Mouse (Mus musculus) midbrain, postnatal 0 days (tissue): ENCODE data around the gene Numbl. TPM values are rescaled to one million over a fixed set of nuclear protein-coding genes. Genes with fewer than 3 reads are reported as not detected.

Experiments used
- ATAC-seq: fragments of 200-750 bp; cut with Nextera tagmentation; 2 replicates; pipeline ENCODE4 v1.8.0; 2017; ENCODE audit warnings: moderate number of reproducible peaks, mild to moderate bottlenecking, moderate TSS enrichment, moderate library complexity; ENCODE audit not compliant: low FRiP score
- DNase-seq: peaks from one replicate; pipeline ENCODE4 v3.0.0-alpha.2; 2015; ENCODE audit warnings: low spot score
- H3K27ac ChIP-seq: fragments of 300-500 bp; sonication (generic); 2 replicates; pipeline ENCODE4 v1.5.1; 2014; ENCODE audit warnings: low read depth, mild to moderate bottlenecking, low read length, mixed read lengths
- H3K27me3 ChIP-seq: fragments of 300-500 bp; sonication (generic); 2 replicates; pipeline ENCODE4 v1.6.1; 2014; ENCODE audit warnings: low read length, control low read depth, mixed read lengths; ENCODE audit not compliant: insufficient read depth
- H3K36me3 ChIP-seq: fragments of 300-500 bp; sonication (generic); 2 replicates; pipeline ENCODE4 v1.6.1; 2014; ENCODE audit warnings: low read length, control low read depth, mixed read lengths; ENCODE audit not compliant: insufficient read depth
- H3K4me1 ChIP-seq: fragments of 300-500 bp; sonication (generic); 2 replicates; pipeline ENCODE4 v1.6.1; 2014; ENCODE audit warnings: mild to moderate bottlenecking, control low read depth, antibody characterized with exemption, low read length, mixed read lengths; ENCODE audit not compliant: insufficient read depth
- H3K4me2 ChIP-seq: fragments of 300-500 bp; sonication (generic); 2 replicates; pipeline ENCODE4 v1.6.1; 2014; ENCODE audit warnings: low read depth, mild to moderate bottlenecking, low read length, mixed read lengths; ENCODE audit not compliant: poor library complexity, severe bottlenecking
- H3K4me3 ChIP-seq: fragments of 300-500 bp; sonication (generic); 2 replicates; pipeline ENCODE4 v1.5.1; 2014; ENCODE audit warnings: low read depth, mild to moderate bottlenecking, low read length, moderate library complexity
- H3K9ac ChIP-seq: fragments of 300-500 bp; sonication (generic); replicated peaks from 2 replicates; pipeline ENCODE4 v1.6.1; 2014; ENCODE audit warnings: mild to moderate bottlenecking, low read length, moderate library complexity, mixed read lengths; ENCODE audit not compliant: poor library complexity, severe bottlenecking
- H3K9me3 ChIP-seq: fragments of 300-500 bp; sonication (generic); 2 replicates; pipeline ENCODE4 v1.6.1; 2016; ENCODE audit warnings: low read length, control low read depth
- CTCF ChIP-seq: IDR thresholded peaks from 2 replicates; pipeline ENCODE4 v1.5.1; 2016; ENCODE audit warnings: antibody characterized with exemption, mild to moderate bottlenecking
- WGBS: fragments of 180-500 bp; shearing (Covaris S2); extraction: QIAGEN DNeasy Blood & Tissue Kit; methylation state at CpG from one replicate; pipeline ENCODE4 v1.1.7; 2014; 5-methylcytosine and 5-hydroxymethylcytosine counted together
- polyA plus RNA-seq: library from polyadenylated mRNA; unstranded; fragments of >200 nt; fragmentation: Nextera tagmentation; extraction: Ambion mirVana; gene quantifications from 2 replicates; pipeline ENCODE4 v1.2.1, GENCODE M21; 2015
- total RNA-seq: library from RNA; depleted of rRNA; stranded (reverse); fragments of >200 nt; gene quantifications from 2 replicates; pipeline ENCODE4 v1.2.3, GENCODE M21; 2014

Numbl gene
- total and polyA plus RNA-seq, 2 experiments from 2014 or later: 60.9 to 147 TPM

GRCm38 (mm10) chr7:27257046-27257851, 984 bp upstream of the Numbl start:
- H3K4me1 ChIP-seq: peaks cover 8% of the 10 kb centered on the region; the same call in 1 of the 2 replicates
- H3K27ac ChIP-seq: peak overlapping the region; percentile 67
- peak overlapping the region; percentile 12; the same call in 1 of the 2 replicates for H3K4me3 ChIP-seq
- H3K36me3 ChIP-seq: peaks cover 11% of the 10 kb centered on the region
- ATAC-seq (0 out of 2 replicates have a peak, but pooled peaks have one; percentile 4), DNase-seq (peak; percentile 88)
- H3K27me3 ChIP-seq: no peaks in the 10 kb centered on the region
- WGBS: 12% methylated on average over 27 of the region's 27 CpGs
- H3K9me3 ChIP-seq: no peaks in the 10 kb centered on the region
- H3K9ac ChIP-seq: no peak overlapping the region
- 0 out of 2 replicates have a peak, but pooled peaks have one; percentile 6 for TF ChIP-seq CTCF
- H3K4me2 ChIP-seq: peak overlapping the region; percentile 82

GRCm38 (mm10) chr7:27257852-27258204, 405 bp upstream of the Numbl start:
- DNase-seq (peak; percentile 66), ATAC-seq (peak; percentile 1; the same call in 1 of the 2 replicates)
- Histone ChIP-seq H3K4me2 (peak overlapping the region; percentile 82), H3K9ac (no peak overlapping the region), H3K36me3 (peaks cover 14% of the 10 kb centered on the region), H3K27ac (peak overlapping the region; percentile 86), H3K9me3 (no peaks in the 10 kb centered on the region), H3K4me1 (peaks cover 8% of the 10 kb centered on the region; the same call in 1 of the 2 replicates), H3K4me3 (peak overlapping the region; percentile 89; the same call in 1 of the 2 replicates), H3K27me3 (no peaks in the 10 kb centered on the region)
- no peak for TF ChIP-seq CTCF
- WGBS: 6% methylated on average over 2 of the region's 6 CpGs

GRCm38 (mm10) chr7:27259271-27259721, 1.1 kb downstream of the Numbl start:
- ATAC-seq (0 out of 2 replicates have a peak, but pooled peaks have one; percentile 2), DNase-seq (peak; percentile 52)
- TF ChIP-seq CTCF: no peak
- Histone ChIP-seq H3K9ac (peak overlapping the region; percentile 98), H3K4me2 (peak overlapping the region; percentile 82), H3K36me3 (peaks cover 22% of the 10 kb centered on the region), H3K27ac (peak overlapping the region; percentile 86), H3K27me3 (no peaks in the 10 kb centered on the region), H3K9me3 (no peaks in the 10 kb centered on the region), H3K4me1 (peaks cover 8% of the 10 kb centered on the region; the same call in 1 of the 2 replicates), H3K4me3 (peak overlapping the region; percentile 89)
- 2% methylated on average over 9 of the region's 9 CpGs for WGBS

- Histone ChIP-seq H3K9me3 (no peaks in the 10 kb centered on the region), H3K4me3 (peak overlapping the region; percentile 89), H3K4me2 (peak overlapping the region; percentile 82), H3K27me3 (no peaks in the 10 kb centered on the region), H3K9ac (peak overlapping the region; percentile 98), H3K27ac (peak overlapping the region; percentile 86), H3K36me3 (peaks cover 17% of the 10 kb centered on the region), H3K4me1 (peaks cover 8% of the 10 kb centered on the region; the same call in 1 of the 2 replicates)
- ATAC-seq (peak; percentile 10; the same call in 1 of the 2 replicates), DNase-seq (peak; percentile 52)
- no peak for TF ChIP-seq CTCF
- 5% methylated on average over 5 of the region's 5 CpGs for WGBS
Measured at GRCm38 (mm10) chr7:27259771-27260170, 1.5 kb downstream of the Numbl start.

- Histone ChIP-seq H3K36me3 (peaks cover 17% of the 10 kb centered on the region), H3K9ac (peak overlapping the region; percentile 98; the same call in 1 of the 2 replicates), H3K27me3 (no peaks in the 10 kb centered on the region), H3K4me1 (peaks cover 8% of the 10 kb centered on the region; the same call in 1 of the 2 replicates), H3K9me3 (no peaks in the 10 kb centered on the region), H3K4me2 (peak overlapping the region; percentile 82), H3K4me3 (peak overlapping the region; percentile 89), H3K27ac (no peak overlapping the region)
- WGBS: 48% methylated on average over 7 of the region's 7 CpGs
- TF ChIP-seq CTCF: no peak
- ATAC-seq (no peak), DNase-seq (peak; percentile 46)
Measured at GRCm38 (mm10) chr7:27260856-27261255, 2.6 kb downstream of the Numbl start.

GRCm38 (mm10) chr7:27261888-27262287, 3.7 kb downstream of the Numbl start:
- Histone ChIP-seq H3K4me2 (no peak overlapping the region), H3K9me3 (no peaks in the 10 kb centered on the region), H3K27ac (no peak overlapping the region), H3K36me3 (peaks cover 22% of the 10 kb centered on the region), H3K9ac (no peak overlapping the region), H3K4me1 (peaks cover 8% of the 10 kb centered on the region; the same call in 1 of the 2 replicates), H3K4me3 (no peak overlapping the region), H3K27me3 (no peaks in the 10 kb centered on the region)
- ATAC-seq: no peak
- WGBS: 75% methylated on average over 6 of the region's 6 CpGs
- no peak for TF ChIP-seq CTCF
- no peak for DNase-seq
